Mouse (Mus musculus) liver, postnatal 0 days (tissue): ENCODE measurements around the gene Dcxr.

ENCODE experiments used
- CTCF ChIP-seq: sonication (generic); IDR thresholded peaks from 2 replicates; pipeline ENCODE4 v1.5.1; 2016; ENCODE audit warnings: antibody characterized with exemption, low read depth
- EP300 ChIP-seq: IDR thresholded peaks from 2 replicates; pipeline ENCODE4 v1.6.1; 2016; ENCODE audit warnings: antibody characterized with exemption, low read depth, mild to moderate bottlenecking

DNA sequence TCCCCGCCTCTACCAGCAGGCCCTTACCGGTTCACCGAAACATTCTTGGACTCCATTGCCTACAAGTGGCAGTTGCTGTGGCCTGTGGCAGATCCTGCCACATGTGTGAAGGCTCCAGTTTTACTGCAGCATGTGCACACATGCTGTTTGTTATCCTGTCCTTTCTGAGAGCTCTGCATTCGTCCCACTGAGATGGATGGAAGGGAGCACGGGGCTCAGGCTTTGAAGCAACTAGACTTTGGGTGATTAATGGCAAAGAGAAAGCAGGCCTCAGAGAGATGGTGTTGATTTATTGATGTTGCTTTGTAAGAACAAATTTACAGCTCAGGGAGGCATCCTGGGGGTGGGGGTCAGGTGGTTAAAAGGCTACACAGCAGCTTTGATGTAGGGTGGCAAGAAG, 16.4 kb downstream of the Dcxr start:
- no peak for TF ChIP-seq CTCF
- no peak for TF ChIP-seq EP300
